Mouse (Mus musculus) bone marrow, adult 2 months (tissue): ENCODE results near the gene Slc47a1. TPM values are rescaled to one million over a fixed set of nuclear protein-coding genes. Genes with fewer than 3 reads are reported as not detected.
"Not testable (repeated sequence)": the region's sequence is repeated elsewhere in the genome, so short reads cannot be mapped to it uniquely, and the experiment has no call there.

Experiments
- H3K27ac ChIP-seq: fragments of 200-500 bp; 2 replicates; pipeline ENCODE4 v1.5.1; 2012; ENCODE audit warnings: low read depth, mild to moderate bottlenecking, control low read depth, inconsistent platforms, low read length; ENCODE audit not compliant: control insufficient read depth, poor library complexity, insufficient read depth
- H3K4me1 ChIP-seq: fragments of 200-500 bp; 2 replicates; pipeline ENCODE4 v1.6.1; 2011; ENCODE audit warnings: low read length; ENCODE audit not compliant: control insufficient read depth, insufficient read depth
- H3K4me3 ChIP-seq: fragments of 200-500 bp; replicated peaks from 2 replicates; pipeline ENCODE3; 2011; ENCODE audit warnings: mild to moderate bottlenecking, low read depth, low read length, control low read depth; ENCODE audit not compliant: control insufficient read depth
- CTCF ChIP-seq: fragments of 200-500 bp; IDR thresholded peaks from 2 replicates; pipeline ENCODE4 v1.5.1; 2011; ENCODE audit warnings: low read length, control low read depth; ENCODE audit not compliant: control insufficient read depth, insufficient read depth
- POLR2A ChIP-seq: fragments of 200-500 bp; IDR thresholded peaks from 2 replicates; pipeline ENCODE4 v1.6.1; 2011; ENCODE audit warnings: low read depth, mild to moderate bottlenecking, control low read depth, low read length, borderline replicate concordance; ENCODE audit not compliant: control insufficient read depth
- WGBS: fragments of 180-500 bp; shearing (Covaris S2); methylation state at CpG from one replicate; pipeline ENCODE4 v1.1.7; 2018; 5-methylcytosine and 5-hydroxymethylcytosine counted together
- polyA plus RNA-seq: library from polyadenylated mRNA; stranded (reverse); fragments of >200 nt; gene quantifications from 2 replicates; pipeline ENCODE4 v1.2.4, GENCODE M21; 2011; ENCODE audit warnings: low replicate concordance; ENCODE audit not compliant: missing spikeins, insufficient read depth, insufficient read length

Gene Slc47a1
- polyA plus RNA-seq, 1 experiment = not detected

DNA sequence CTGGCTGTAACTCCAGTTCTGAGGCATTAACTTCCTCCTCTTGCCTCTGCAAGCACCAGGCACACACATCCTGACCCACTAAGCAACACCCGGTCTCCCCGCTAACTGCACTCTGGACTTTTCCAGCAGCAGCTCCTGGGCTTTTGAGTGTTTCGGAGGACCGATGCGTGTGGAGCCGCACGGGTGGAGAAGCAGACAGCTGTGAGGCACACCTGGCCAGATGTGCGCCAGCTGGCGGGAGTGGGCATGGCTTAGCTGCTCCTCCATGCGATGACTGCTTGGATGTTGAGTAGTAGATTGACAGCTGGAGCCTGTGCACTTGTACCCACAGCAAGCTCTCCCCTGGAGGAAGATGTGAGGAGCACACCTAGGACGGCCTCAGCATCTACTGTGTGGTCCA lies 33.1 kb upstream of the Slc47a1 start:
- Histone ChIP-seq H3K27ac (no peak overlapping the region), H3K4me3 (no peak overlapping the region), H3K4me1 (no peaks in the 10 kb centered on the region)
- WGBS = 82% methylated on average over 11 of the region's 11 CpGs
- no peak for TF ChIP-seq CTCF
- TF ChIP-seq POLR2A = no peak

DNA sequence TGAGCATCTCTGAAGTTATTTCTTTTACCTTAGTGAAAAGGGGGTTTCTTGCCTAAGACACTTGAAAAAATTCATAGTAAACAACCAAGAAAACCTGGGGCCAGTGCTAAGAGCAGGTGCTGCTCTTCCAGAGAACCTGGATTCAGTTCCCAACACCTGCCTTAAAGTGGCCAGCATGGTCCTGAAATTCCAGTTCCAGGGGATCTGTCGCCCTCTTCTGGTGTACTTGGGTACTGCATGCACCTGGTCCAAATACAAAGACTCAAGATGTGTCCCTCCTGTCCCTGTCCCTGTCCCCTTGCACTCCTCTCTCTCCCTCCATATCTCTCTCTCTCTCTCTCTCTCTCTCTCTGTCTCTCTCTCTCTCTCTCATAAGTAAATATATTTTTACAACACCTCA lies 32.0 kb upstream of the Slc47a1 start:
- H3K4me1 ChIP-seq = no peaks in the 10 kb centered on the region
- TF ChIP-seq CTCF (peak; percentile 86), POLR2A (no peak)
- H3K4me3 ChIP-seq = no peak overlapping the region
- 0% methylated on average over 1 of the region's 1 CpGs for WGBS
- H3K27ac ChIP-seq = no peak overlapping the region

DNA sequence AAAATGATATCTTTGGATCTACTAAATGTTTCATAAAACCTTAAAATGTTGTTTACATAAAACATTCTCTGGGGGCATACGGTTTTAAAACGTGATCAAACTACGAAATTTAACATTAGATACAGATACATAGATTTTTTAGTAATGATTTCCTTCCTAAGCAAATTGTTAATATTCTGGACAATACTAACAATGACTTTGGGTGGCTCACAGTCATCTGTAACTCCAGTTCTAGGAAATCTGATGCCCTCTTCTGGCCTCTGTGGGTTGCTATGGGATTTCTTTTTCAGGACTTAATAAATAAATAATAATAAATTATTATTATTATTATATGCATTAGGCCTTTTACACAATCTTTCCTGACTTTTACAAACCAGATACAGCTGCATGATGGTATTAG lies 30.9 kb upstream of the Slc47a1 start:
- Histone ChIP-seq H3K4me1 (no peaks in the 10 kb centered on the region), H3K27ac (no peak overlapping the region), H3K4me3 (no peak overlapping the region)
- TF ChIP-seq POLR2A = no peak
- no peak for TF ChIP-seq CTCF
- WGBS = 19% methylated on average over 3 of the region's 3 CpGs

DNA sequence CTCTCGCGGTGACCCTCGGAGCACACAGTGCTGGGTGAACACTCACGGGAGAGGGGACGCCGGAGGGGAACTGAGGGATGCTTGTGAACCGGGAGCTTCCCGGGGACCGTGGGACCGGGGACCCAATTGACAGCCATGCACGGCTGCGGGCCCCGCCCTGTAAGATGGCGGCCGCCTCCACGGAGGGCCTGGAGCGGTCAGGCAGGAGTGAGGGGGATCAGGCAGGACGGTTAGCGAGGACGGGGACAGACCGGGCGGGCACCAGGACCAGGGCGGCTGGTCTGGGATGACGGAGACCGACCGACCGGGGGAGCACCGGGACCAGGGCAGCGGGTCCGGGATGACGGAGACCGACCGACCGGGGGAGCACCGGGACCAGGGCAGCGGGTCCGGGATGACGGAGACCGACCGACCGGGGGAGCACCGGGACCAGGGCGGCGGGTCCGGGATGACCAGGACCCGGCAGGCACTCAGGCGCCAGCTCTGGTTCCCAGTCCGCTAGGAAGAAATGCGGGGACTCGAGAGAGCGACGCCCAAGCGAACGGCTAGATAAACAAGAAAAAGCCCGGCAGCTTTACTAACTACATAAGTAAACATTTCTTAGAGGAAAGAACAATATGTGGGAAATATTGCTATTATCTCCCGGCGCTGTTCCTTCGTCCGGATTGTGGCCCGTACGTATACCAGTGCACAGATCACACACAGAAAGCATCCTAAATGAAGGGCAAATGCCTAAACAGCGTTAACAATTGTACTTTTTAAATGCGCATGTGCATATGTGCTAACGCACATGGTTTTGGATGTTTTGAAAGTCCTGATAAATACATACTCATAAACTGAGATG lies 30.3 kb upstream of the Slc47a1 start:
- H3K4me3 ChIP-seq = peak overlapping the region; percentile 97
- TF ChIP-seq CTCF = no peak
- peak; percentile 11; the same call in 1 of the 2 replicates for TF ChIP-seq POLR2A
- H3K4me1 ChIP-seq = no peaks in the 10 kb centered on the region
- peak overlapping the region; percentile 71 for H3K27ac ChIP-seq
- 1% methylated on average over 64 of the region's 64 CpGs for WGBS

DNA sequence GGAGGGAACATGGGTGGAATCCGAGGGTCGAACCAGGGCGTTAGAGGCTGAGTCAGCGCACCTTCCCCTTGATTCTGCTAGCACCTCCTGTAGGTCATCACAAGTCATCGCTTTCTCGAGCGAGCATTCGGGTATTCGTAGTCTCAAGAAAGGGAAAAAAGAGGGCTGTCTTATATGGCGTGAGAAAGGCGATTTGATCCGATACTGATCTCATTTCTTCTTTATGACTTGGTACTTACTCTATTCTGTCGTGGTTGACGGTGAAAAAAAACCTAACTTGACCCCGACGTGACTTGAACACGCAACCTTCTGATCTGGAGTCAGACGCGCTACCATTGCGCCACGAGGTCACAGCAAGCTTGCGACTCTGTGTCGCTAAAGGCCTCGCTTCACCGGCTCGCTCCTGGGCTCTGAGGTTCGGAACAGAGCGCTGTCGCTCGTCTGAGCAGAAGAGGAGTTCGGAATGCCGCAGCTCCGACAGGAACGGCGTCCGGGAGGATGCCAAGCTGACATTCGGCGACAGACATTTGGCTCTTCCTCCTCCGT lies 29.6 kb upstream of the Slc47a1 start:
- peak overlapping the region; percentile 71 for H3K27ac ChIP-seq
- peak overlapping the region; percentile 97 for H3K4me3 ChIP-seq
- H3K4me1 ChIP-seq = no peaks in the 10 kb centered on the region
- WGBS = 2% methylated on average over 39 of the region's 39 CpGs
- TF ChIP-seq CTCF (peak; percentile 25; the same call in 1 of the 2 replicates), POLR2A (peak; percentile 9; the same call in 1 of the 2 replicates)

DNA sequence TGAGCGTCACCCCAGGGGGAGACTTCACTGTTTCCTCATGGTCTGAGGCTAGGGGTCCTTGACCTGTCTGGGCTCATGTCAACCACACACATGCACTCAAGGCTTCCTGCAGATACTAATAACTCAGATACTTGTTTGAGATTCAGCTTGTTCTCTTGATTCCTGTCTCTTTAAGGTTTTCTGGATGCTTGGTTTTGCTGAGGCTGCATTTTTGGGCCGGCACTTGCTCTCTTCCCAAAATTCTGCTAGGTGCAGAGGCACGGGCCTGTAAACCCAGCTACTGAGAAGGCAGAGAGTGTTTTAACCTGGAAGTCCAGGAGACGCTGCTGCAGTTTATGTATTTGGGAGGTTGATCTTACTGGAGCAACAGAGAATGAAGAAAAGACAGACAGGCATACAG lies 23.6 kb upstream of the Slc47a1 start:
- H3K27ac ChIP-seq = no peak overlapping the region
- no peak for TF ChIP-seq POLR2A
- no peak for TF ChIP-seq CTCF
- H3K4me1 ChIP-seq = no peaks in the 10 kb centered on the region
- no peak overlapping the region for H3K4me3 ChIP-seq
- WGBS = 82% methylated on average over 4 of the region's 4 CpGs

DNA sequence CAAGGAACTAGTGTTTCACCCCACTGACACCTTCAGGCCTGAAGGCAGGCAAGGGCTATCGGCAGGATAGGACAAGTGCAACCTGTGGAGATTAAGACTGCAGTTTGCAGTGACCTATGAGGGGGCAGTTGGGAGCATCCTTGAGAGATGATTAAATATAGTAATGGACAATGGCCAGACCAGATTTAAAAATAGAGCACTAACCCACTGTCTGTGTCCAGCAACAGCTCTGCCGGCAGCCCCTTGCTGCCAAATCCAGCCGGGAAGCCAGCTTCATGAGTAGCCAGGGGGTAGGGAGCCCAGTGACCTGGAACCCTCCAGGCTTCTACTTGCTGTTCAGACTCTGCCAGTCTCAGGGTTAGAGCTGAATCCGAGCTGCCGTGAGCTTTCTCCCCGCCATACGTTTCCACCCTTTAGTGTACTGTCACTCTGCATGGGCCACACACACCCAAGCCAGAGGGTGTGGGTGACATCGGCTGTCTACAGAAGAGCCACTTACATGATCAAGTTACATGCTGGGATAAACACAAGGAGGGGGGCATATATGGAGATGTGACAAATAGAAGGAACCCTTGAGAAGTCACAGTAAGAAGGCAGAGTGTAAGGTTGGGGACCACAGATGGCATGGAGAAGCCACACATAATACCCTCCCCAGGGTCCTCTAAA lies 22.7 kb upstream of the Slc47a1 start:
- 82% methylated on average over 8 of the region's 8 CpGs for WGBS
- no peak overlapping the region for H3K27ac ChIP-seq
- H3K4me3 ChIP-seq = no peak overlapping the region
- no peak for TF ChIP-seq POLR2A
- TF ChIP-seq CTCF = no peak
- no peaks in the 10 kb centered on the region for H3K4me1 ChIP-seq

DNA sequence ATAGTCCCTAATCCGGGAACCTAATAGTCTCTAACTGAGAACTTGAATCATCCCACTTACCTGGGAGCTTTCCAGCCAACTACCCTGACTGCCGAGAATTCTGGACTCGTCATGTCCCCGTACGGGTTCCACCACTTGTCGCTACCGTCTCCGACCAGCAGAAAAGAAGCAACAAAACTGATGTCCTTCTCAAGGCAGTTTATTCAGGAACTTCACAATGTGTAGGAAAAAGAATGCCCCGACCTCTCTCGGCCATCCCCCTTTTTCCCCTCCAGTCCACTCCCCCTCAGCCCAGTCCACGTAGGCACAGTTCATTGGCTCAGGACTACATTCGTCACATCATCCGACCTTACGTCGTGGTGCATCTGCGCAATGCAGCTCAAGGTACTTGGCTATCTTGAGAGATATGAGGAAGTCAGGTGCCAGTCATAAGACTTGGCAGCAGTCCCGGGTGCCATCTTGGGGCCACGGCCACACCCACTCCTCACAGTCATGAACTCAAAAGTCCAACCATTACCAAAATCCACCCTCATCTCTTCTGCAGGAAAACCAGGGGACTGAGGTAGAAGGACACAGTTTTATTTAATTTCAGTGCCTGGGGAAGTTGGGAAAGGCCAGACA lies 19.4 kb upstream of the Slc47a1 start:
- 92% methylated on average over 18 of the region's 18 CpGs for WGBS
- not testable (repeated sequence) for H3K4me3 ChIP-seq, H3K27ac ChIP-seq, H3K4me1 ChIP-seq
